Mouse (Mus musculus): ENCODE results near the gene Bmf.

The Bmf gene

GRCm38 (mm10) chr2:118479550-118479909, 70.0 kb downstream of the Bmf start, which contains the start of gene Srp14:
Srp14 (minus strand) TSS chr2:118479711.
- peak; percentile 90 for DNase-seq (ENCODE audit: low read depth, low spot score)

- no peak for DNase-seq (ENCODE audit: low read depth, low spot score)
Measured at GRCm38 (mm10) chr2:118478833-118479549, 70.5 kb downstream of the Bmf start.
